Mouse (Mus musculus) megakaryocyte, embryonic 14.5 days (primary cell): Measurements from ENCODE around the gene Fgfr2.

Source experiments
- FLI1 ChIP-seq: IDR thresholded peaks from 2 replicates; pipeline ENCODE4 v1.6.1; 2012; ENCODE audit warnings: low read length, inconsistent platforms, mixed read lengths
- GATA1 ChIP-seq: IDR thresholded peaks from 3 replicates; pipeline ENCODE4 v1.6.1; 2012; ENCODE audit warnings: mixed read lengths, low read length, inconsistent platforms, borderline replicate concordance

DNA sequence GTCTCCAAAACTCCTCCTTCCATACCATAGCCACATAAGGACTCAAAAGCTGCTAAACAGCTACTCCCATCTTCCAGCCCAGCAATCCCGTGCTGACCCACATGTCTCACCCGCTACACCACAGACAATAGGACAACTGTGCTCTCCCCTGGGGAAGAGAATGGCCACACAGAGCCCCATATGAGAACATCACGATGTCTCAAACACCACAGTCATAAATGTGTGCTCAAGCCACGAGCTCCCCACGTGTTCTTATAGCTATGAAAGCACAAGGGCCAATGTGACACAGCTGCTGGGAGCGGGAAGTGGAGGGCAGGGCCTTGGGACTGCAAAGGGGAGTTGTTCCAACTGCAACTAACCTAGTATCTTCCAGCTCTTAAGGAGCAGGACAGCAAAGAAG, 329.7 kb downstream of the Fgfr2 start:
- TF ChIP-seq GATA1: no peak
- no peak for TF ChIP-seq FLI1
